Mouse (Mus musculus) urinary bladder, adult 18-20 months (tissue): ENCODE data around the gene Ccdc172.

ENCODE experiments used
- DNase-seq, 2 experiments: peaks; one replicate each; pipeline ENCODE4 v3.0.0; 2022; ENCODE audit warnings: low spot score in 2 of 2, mixed read lengths in 2 of 2

The Ccdc172 gene

DNA sequence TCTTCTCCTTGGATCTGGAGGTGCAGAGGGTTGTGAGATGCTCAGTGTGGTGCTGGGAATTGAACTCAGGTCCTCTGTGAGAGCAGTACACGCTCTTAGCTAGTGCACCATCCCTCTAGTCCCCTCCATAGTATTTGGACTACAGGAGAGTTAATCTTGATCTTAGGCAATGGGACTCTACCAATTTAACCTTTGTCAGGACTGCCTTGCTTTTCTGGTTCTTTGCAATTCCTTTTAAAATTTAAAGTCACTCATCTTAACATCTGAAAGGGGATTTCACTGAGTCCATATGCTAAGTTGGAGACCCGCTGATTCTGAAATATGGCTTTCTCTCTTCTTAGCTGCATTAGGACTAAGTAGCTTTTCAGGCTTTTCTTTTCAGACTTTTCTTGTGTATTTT is 59.8 kb downstream of the Ccdc172 start:
- DNase-seq, result no peak

DNA sequence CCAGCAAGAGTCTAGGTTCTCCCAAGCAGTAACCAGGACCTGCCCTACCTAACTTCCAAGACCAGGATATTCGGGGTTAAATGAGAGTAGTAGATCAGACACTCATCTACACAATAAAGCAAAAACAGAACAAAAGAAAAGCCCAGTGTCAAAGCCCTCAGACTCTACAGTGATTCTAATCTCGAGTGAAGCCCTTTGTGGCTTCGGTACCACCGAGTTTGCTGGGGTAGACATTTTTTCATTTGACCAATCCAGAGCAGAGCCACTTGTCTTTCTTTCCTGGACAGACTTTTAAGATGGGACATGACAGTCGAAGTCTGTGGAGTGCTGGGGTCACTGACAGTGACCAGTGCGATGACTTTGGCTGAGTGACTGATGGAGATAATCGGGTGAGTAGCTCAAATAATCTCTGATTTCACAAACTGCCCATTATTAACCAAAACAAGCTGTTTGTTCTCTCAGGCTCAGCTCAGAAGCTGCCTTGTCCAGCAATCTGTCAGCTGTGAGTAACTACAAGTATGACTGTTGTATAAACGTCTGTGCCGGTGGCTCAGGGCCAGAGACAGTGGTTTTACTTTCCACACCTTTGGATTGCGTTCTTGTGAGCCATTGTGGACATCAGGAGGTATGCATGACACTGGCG is 60.8 kb downstream of the Ccdc172 start:
- DNase-seq, result no peak

- DNase-seq, result no peak
These were observed 61.3 kb downstream of the Ccdc172 start for GRCm38 (mm10) chr19:58573072-58573438.

- DNase-seq, result no peak
These were observed 70.2 kb downstream of the Ccdc172 start for GRCm38 (mm10) chr19:58582018-58582417.

GRCm38 (mm10) chr19:58582956-58583355 is 71.2 kb downstream of the Ccdc172 start:
- DNase-seq, result no peak

DNA sequence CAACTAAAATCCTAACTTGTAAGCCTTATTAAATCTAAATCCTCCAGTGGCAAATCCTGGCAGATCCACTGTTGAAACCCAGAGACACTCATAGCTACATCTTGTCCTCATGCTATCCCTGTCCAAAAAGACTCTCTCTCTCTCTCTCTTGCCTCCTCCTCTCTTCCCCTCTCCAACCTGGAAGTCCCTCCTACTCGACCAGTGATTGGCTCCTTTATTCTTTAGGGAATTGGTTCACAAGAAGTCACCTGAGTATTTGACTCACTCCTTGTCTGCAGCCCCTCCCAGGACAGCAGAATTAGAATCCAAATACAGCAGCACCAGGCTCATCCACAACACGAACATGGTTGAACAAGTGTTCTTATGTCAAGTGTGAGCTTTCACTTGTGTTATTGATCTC is 74.3 kb downstream of the Ccdc172 start:
- DNase-seq, result no peak

- DNase-seq, result no peak
These were observed 78.6 kb downstream of the Ccdc172 start for GRCm38 (mm10) chr19:58590251-58590936.

DNA sequence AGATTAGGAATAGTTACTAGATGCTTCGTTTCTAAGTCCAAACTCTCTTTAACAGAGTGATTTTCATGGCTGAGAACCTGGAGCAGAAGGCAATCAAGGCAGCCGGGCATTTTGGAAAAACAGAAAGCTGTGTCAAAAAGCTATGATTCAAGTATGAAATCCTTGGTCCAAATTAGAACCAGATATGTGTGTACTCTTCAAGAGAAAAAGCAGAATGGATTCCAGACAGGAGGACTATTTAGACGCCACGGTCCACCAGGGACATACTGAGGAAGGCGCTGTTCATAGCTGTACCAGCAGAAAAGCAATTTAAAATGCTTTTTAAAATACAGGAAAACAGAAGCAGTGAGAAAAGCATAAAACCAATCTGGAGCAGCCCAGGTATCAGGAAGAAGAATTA is 88.6 kb downstream of the Ccdc172 start:
- DNase-seq, result no peak
